Mouse (Mus musculus): ENCODE results near the gene Rhot2.

Rhot2 gene

GRCm38 (mm10) chr17:25794197-25794596 is 50.5 kb downstream of the Rhot2 start:
- DNase-seq: no peak

GRCm38 (mm10) chr17:25792615-25793014 is 52.0 kb downstream of the Rhot2 start, which contains the start of gene Fam173a:
TSS of gene Fam173a (minus strand) at chr17:25792901.
- peak; percentile 92 for DNase-seq

DNA sequence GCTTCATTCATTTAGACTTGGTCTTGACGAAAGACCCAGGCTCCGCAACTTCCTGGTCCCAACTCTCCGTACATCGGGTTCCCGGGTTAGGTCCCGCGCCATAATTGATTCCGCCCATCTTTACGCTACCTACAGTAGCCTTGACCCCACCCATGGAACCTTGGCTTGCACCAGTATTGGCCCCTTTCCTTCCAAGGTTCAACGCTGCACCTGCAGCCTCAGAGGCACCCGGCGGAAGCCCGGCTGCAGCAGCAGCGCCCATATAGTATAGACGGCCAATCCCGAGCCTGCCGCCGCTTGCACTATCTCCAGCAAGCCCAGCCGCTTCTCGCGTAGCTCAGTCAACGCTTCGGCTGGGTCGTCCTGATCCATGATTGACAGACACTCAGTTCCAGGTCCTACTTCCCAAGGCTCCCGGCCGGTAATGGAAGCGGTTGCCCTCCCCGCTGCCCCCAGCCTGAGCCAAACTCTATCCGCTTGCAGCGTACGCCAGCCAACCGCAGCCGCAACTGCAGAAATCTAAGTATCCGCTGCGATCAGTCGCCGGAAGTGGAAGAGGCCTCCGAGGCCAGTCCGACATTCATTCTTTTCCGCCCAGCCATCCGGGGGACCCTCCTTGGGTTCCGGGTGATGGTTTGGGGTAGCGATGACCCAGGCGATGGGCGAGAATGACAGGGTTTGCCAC is 52.7 kb downstream of the Rhot2 start:
- peak; percentile 94 for DNase-seq

- DNase-seq: no peak
Measured at GRCm38 (mm10) chr17:25791320-25791842, 53.3 kb downstream of the Rhot2 start.

Data from lung, postnatal 10 days (tissue).